Mouse (Mus musculus) intestine, embryonic 14.5 days (tissue): ENCODE measurements around the gene Zfp57. TPM values are rescaled to one million over a fixed set of nuclear protein-coding genes. Genes with fewer than 3 reads are reported as not detected.

Experiments used
- ATAC-seq: fragments of 200-750 bp; cut with Nextera tagmentation; replicated peaks from 2 replicates; pipeline ENCODE4 v1.8.0; 2017; ENCODE audit warnings: low read depth, moderate number of reproducible peaks, moderate TSS enrichment, moderate library complexity; ENCODE audit not compliant: low FRiP score, low TSS enrichment
- DNase-seq: peaks from one replicate; pipeline ENCODE4 v3.0.0-alpha.2; 2018; ENCODE audit warnings: low spot score
- H3K27ac ChIP-seq: fragments of 300-500 bp; sonication (generic); 2 replicates; pipeline ENCODE4 v1.5.1; 2014; ENCODE audit warnings: low read depth, mild to moderate bottlenecking, control low read depth
- H3K27me3 ChIP-seq: fragments of 300-500 bp; sonication (generic); replicated peaks from 2 replicates; pipeline ENCODE4 v1.6.1; 2014; ENCODE audit warnings: low read length, control low read depth; ENCODE audit not compliant: control insufficient read depth, insufficient read depth
- H3K36me3 ChIP-seq: fragments of 300-500 bp; sonication (generic); 2 replicates; pipeline ENCODE4 v1.6.1; 2014; ENCODE audit warnings: low read length, control low read depth; ENCODE audit not compliant: control insufficient read depth, insufficient read depth
- H3K4me1 ChIP-seq: fragments of 300-500 bp; sonication (generic); replicated peaks from 2 replicates; pipeline ENCODE4 v1.6.1; 2014; ENCODE audit warnings: low read length, control low read depth, mixed read lengths; ENCODE audit not compliant: control insufficient read depth, insufficient read depth
- H3K4me2 ChIP-seq: fragments of 300-500 bp; sonication (generic); 2 replicates; pipeline ENCODE4 v1.6.1; 2014; ENCODE audit warnings: low read length
- H3K4me3 ChIP-seq: fragments of 300-500 bp; sonication (generic); 2 replicates; pipeline ENCODE4 v1.5.1; 2014; ENCODE audit warnings: low read depth, low read length, control low read depth, mixed read lengths
- H3K9ac ChIP-seq: fragments of 300-500 bp; sonication (generic); 2 replicates; pipeline ENCODE4 v1.6.1; 2014; ENCODE audit warnings: mild to moderate bottlenecking, low read length
- H3K9me3 ChIP-seq: fragments of 300-500 bp; sonication (generic); 2 replicates; pipeline ENCODE4 v1.6.1; 2016; ENCODE audit warnings: low read length, control low read depth; ENCODE audit not compliant: control insufficient read depth
- WGBS: fragments of 180-500 bp; shearing (Covaris S2); extraction: QIAGEN DNeasy Blood & Tissue Kit; methylation state at CpG from one replicate; pipeline ENCODE4 v1.1.7; 2014; 5-methylcytosine and 5-hydroxymethylcytosine counted together
- polyA plus RNA-seq: library from polyadenylated mRNA; unstranded; fragments of >200 nt; fragmentation: Nextera tagmentation; extraction: Ambion mirVana; gene quantifications from 2 replicates; pipeline ENCODE4 v1.2.1, GENCODE M21; 2014

Zfp57 gene
- 78.3 and 85.0 TPM in 2 replicates for polyA plus RNA-seq

- Histone ChIP-seq H3K36me3 (peaks cover 9% of the 10 kb centered on the region), H3K4me3 (no peak within 1 kb of the TSS)
- WGBS = 87% methylated on average over 7 of the region's 7 CpGs
Measured at GRCm38 (mm10) chr17:37000863-37001262, at the start of gene Zfp57. Gene Zfp57 (plus strand): TSS chr17:37001163.

GRCm38 (mm10) chr17:36952631-36953030 is 48.3 kb upstream of the Zfp57 start:
- ATAC-seq = no peak
- no peak overlapping the region for H3K4me2 ChIP-seq
- H3K4me1 ChIP-seq = peaks cover 14% of the 10 kb centered on the region
- no peaks in the 10 kb centered on the region for H3K27me3 ChIP-seq
- DNase-seq = no peak
- H3K36me3 ChIP-seq = peaks cover 41% of the 10 kb centered on the region
- H3K9me3 ChIP-seq = no peaks in the 10 kb centered on the region
- WGBS = 84% methylated on average over 2 of the region's 2 CpGs
- no peak overlapping the region for H3K9ac ChIP-seq
- H3K4me3 ChIP-seq = no peak overlapping the region
- no peak overlapping the region for H3K27ac ChIP-seq

More at GRCm38 (mm10) chr17:37000863-37001262, at the start of gene Zfp57:
- Histone ChIP-seq H3K4me2 (peak within 1 kb of the TSS; percentile 79), H3K4me1 (peaks cover 14% of the 10 kb centered on the region), H3K9me3 (no peaks in the 10 kb centered on the region), H3K27ac (no peak within 1 kb of the TSS), H3K9ac (no peak within 1 kb of the TSS), H3K27me3 (no peaks in the 10 kb centered on the region)
- ATAC-seq = no peak
- DNase-seq = no peak

- no peaks in the 10 kb centered on the region for H3K9me3 ChIP-seq
- no peak overlapping the region for H3K4me3 ChIP-seq
- peaks cover 41% of the 10 kb centered on the region for H3K36me3 ChIP-seq
- peaks cover 13% of the 10 kb centered on the region for H3K4me1 ChIP-seq
- DNase-seq (no peak), ATAC-seq (no peak)
- WGBS = 86% methylated on average over 1 of the region's 1 CpGs
- H3K27me3 ChIP-seq = no peaks in the 10 kb centered on the region
- H3K27ac ChIP-seq = no peak overlapping the region
- H3K9ac ChIP-seq = no peak overlapping the region
- no peak overlapping the region for H3K4me2 ChIP-seq
Measured at GRCm38 (mm10) chr17:36953062-36953461, 47.9 kb upstream of the Zfp57 start.

- ATAC-seq = peak; percentile 99
- Histone ChIP-seq H3K27me3 (no peaks in the 10 kb centered on the region), H3K36me3 (peaks cover 28% of the 10 kb centered on the region; the same call in 1 of the 2 replicates), H3K27ac (peak within 1 kb of the TSS; percentile 75), H3K4me1 (peaks cover 4% of the 10 kb centered on the region), H3K9me3 (no peaks in the 10 kb centered on the region), H3K9ac (peak within 1 kb of the TSS; percentile 67), H3K4me3 (peak within 1 kb of the TSS; percentile 77), H3K4me2 (peak within 1 kb of the TSS; percentile 86)
- whole genome bisulfite sequencing = under 1% methylated on average over 46 of the region's 46 CpGs
- peak; percentile 97 for DNase-seq
Measured at GRCm38 (mm10) chr17:36957999-36958743, 42.8 kb upstream of the Zfp57 start, which contains the start of the genes Znrd1 and Znrd1as. Gene Znrd1 (minus strand): TSS chr17:36958559. Gene Znrd1as (plus strand): TSS chr17:36958592.

- no peaks in the 10 kb centered on the region for H3K9me3 ChIP-seq
- peak overlapping the region; percentile 75 for H3K27ac ChIP-seq
- DNase-seq (no peak), ATAC-seq (no peak; the same call in 1 of the 2 replicates)
- peak overlapping the region; percentile 86 for H3K4me2 ChIP-seq
- peak overlapping the region; percentile 77 for H3K4me3 ChIP-seq
- H3K4me1 ChIP-seq = peaks cover 4% of the 10 kb centered on the region
- H3K9ac ChIP-seq = peak overlapping the region; percentile 67
- H3K36me3 ChIP-seq = peaks cover 24% of the 10 kb centered on the region; the same call in 1 of the 2 replicates
- WGBS = 10% methylated on average over 12 of the region's 12 CpGs
- no peaks in the 10 kb centered on the region for H3K27me3 ChIP-seq
Measured at GRCm38 (mm10) chr17:36958884-36959283, 42.1 kb upstream of the Zfp57 start.

- Histone ChIP-seq H3K4me3 (no peak overlapping the region), H3K9me3 (no peaks in the 10 kb centered on the region), H3K4me2 (no peak overlapping the region), H3K27ac (no peak overlapping the region), H3K36me3 (peaks cover 8% of the 10 kb centered on the region; the same call in 1 of the 2 replicates), H3K9ac (no peak overlapping the region), H3K4me1 (peaks cover 4% of the 10 kb centered on the region), H3K27me3 (no peaks in the 10 kb centered on the region)
- no peak for DNase-seq
- no peak for ATAC-seq
- WGBS = 54% methylated on average over 1 of the region's 1 CpGs
Measured at GRCm38 (mm10) chr17:36961125-36961524, 39.8 kb upstream of the Zfp57 start.

GRCm38 (mm10) chr17:36966875-36967274 is 34.1 kb upstream of the Zfp57 start:
- Histone ChIP-seq H3K4me2 (no peak overlapping the region), H3K27me3 (no peaks in the 10 kb centered on the region), H3K27ac (no peak overlapping the region), H3K9me3 (no peaks in the 10 kb centered on the region), H3K36me3 (no peaks in the 10 kb centered on the region), H3K9ac (no peak overlapping the region), H3K4me1 (no peaks in the 10 kb centered on the region), H3K4me3 (no peak overlapping the region)
- ATAC-seq (no peak), DNase-seq (no peak)
- WGBS = 74% methylated on average over 1 of the region's 1 CpGs

GRCm38 (mm10) chr17:36970316-36970890 is 30.6 kb upstream of the Zfp57 start:
- no peaks in the 10 kb centered on the region for H3K4me1 ChIP-seq
- no peaks in the 10 kb centered on the region for H3K9me3 ChIP-seq
- H3K4me3 ChIP-seq = no peak overlapping the region
- H3K4me2 ChIP-seq = no peak overlapping the region
- H3K36me3 ChIP-seq = no peaks in the 10 kb centered on the region
- DNase-seq (no peak), ATAC-seq (no peak)
- WGBS = 75% methylated on average over 14 of the region's 14 CpGs
- H3K9ac ChIP-seq = no peak overlapping the region
- H3K27ac ChIP-seq = no peak overlapping the region
- H3K27me3 ChIP-seq = no peaks in the 10 kb centered on the region
